In genomic region chr4:102833726-102834125, GRCm38 (mm10) we compare ENCODE assay signal across 17 mouse cellular contexts.
"Had no signal": no experiment of that assay in that cellular context is flagged by ENCODE, and none has a peak within 500 bp of the region (broad histone marks: within the 10 kb centered on the region; RNA-seq: fewer than 3 reads in every experiment).

No protein-coding gene starts in this region.

- H3K9me3 ChIP-seq: liver, embryonic 13.5 days; midbrain, embryonic 15.5 days; neural tube, embryonic 13.5 days; stomach, embryonic 15.5 days had no signal

- H3K4me2 ChIP-seq: liver, embryonic 13.5 days; midbrain, embryonic 11.5 days; midbrain, embryonic 15.5 days; neural tube, embryonic 13.5 days; stomach, embryonic 15.5 days had no signal

- DNase-seq: kidney, postnatal 25 days; layer of hippocampus, adult 9-11 months; liver, embryonic 13.5 days; lung, adult 2 months; lung, postnatal 14 days; lung, postnatal 4 days; retina, postnatal 1 day; right cerebral cortex, postnatal 25 days; spleen, adult 18-20 months; thymus, postnatal 25 days had no signal

- H3K4me3 ChIP-seq: layer of hippocampus, adult 2 months; liver, embryonic 13.5 days; midbrain, embryonic 15.5 days; myocyte; neural tube, embryonic 13.5 days; stomach, embryonic 15.5 days had no signal

- H3K36me3 ChIP-seq: liver, embryonic 13.5 days; midbrain, embryonic 15.5 days; neural tube, embryonic 13.5 days; stomach, embryonic 15.5 days had no signal

- H3K4me1 ChIP-seq: liver, embryonic 13.5 days; midbrain, embryonic 15.5 days; stomach, embryonic 15.5 days had no signal

- H3K27ac ChIP-seq: kidney, postnatal 0 days; layer of hippocampus, adult 2 months; liver, embryonic 13.5 days; midbrain, embryonic 15.5 days; neural tube, embryonic 13.5 days; stomach, embryonic 15.5 days had no signal

- H3K9ac ChIP-seq: liver, embryonic 13.5 days; midbrain, embryonic 15.5 days; neural tube, embryonic 13.5 days; stomach, embryonic 15.5 days had no signal

- H3K27me3 ChIP-seq: liver, embryonic 13.5 days; midbrain, embryonic 15.5 days; neural tube, embryonic 13.5 days; stomach, embryonic 15.5 days had no signal
